Mouse (Mus musculus) hindbrain, embryonic 11.5 days (tissue): ENCODE measurements around the gene Ctdsp1. TPM values are rescaled to one million over a fixed set of nuclear protein-coding genes. Genes with fewer than 3 reads are reported as not detected.

Experiments
- ATAC-seq: fragments of 200-750 bp; cut with Nextera tagmentation; 2 replicates; pipeline ENCODE4 v1.8.0; 2017; ENCODE audit warnings: mild to moderate bottlenecking, moderate TSS enrichment, moderate library complexity; ENCODE audit not compliant: low FRiP score
- DNase-seq: peaks from one replicate; pipeline ENCODE4 v3.0.0-alpha.2; 2015; ENCODE audit warnings: low spot score
- H3K27ac ChIP-seq: fragments of 300-500 bp; sonication (generic); 2 replicates; pipeline ENCODE4 v1.5.1; 2014; ENCODE audit warnings: mild to moderate bottlenecking, low read depth, low read length
- H3K27me3 ChIP-seq: fragments of 300-500 bp; sonication (generic); 2 replicates; pipeline ENCODE4 v1.6.1; 2014; ENCODE audit warnings: mild to moderate bottlenecking, low read length, moderate library complexity, mixed read lengths; ENCODE audit not compliant: control insufficient read depth, insufficient read depth
- H3K36me3 ChIP-seq: fragments of 300-500 bp; sonication (generic); 2 replicates; pipeline ENCODE4 v1.6.1; 2014; ENCODE audit warnings: mild to moderate bottlenecking, low read length, moderate library complexity, mixed read lengths; ENCODE audit not compliant: control insufficient read depth, insufficient read depth
- H3K4me1 ChIP-seq: fragments of 300-500 bp; sonication (generic); replicated peaks from 2 replicates; pipeline ENCODE4 v1.6.1; 2014; ENCODE audit warnings: low read length, mixed read lengths; ENCODE audit not compliant: control insufficient read depth, insufficient read depth
- H3K4me2 ChIP-seq: fragments of 300-500 bp; sonication (generic); replicated peaks from 2 replicates; pipeline ENCODE4 v1.6.1; 2014; ENCODE audit warnings: mild to moderate bottlenecking, low read depth, low read length
- H3K4me3 ChIP-seq: fragments of 300-500 bp; sonication (generic); 2 replicates; pipeline ENCODE4 v1.5.1; 2014; ENCODE audit warnings: low read depth, low read length
- H3K9ac ChIP-seq: fragments of 300-500 bp; sonication (generic); 2 replicates; pipeline ENCODE4 v1.6.1; 2014; ENCODE audit warnings: low read depth, low read length
- H3K9me3 ChIP-seq: fragments of 300-500 bp; sonication (generic); 2 replicates; pipeline ENCODE4 v1.6.1; 2016; ENCODE audit warnings: low read length; ENCODE audit not compliant: control insufficient read depth
- WGBS: fragments of 180-500 bp; shearing (Covaris S2); extraction: QIAGEN DNeasy Blood & Tissue Kit; methylation state at CpG from one replicate; pipeline ENCODE4 v1.1.7; 2014; 5-methylcytosine and 5-hydroxymethylcytosine counted together
- polyA plus RNA-seq: library from polyadenylated mRNA; unstranded; fragments of >200 nt; fragmentation: Nextera tagmentation; extraction: Ambion mirVana; gene quantifications from 2 replicates; pipeline ENCODE4 v1.2.1, GENCODE M21; 2014

The Ctdsp1 gene
- 36.3 and 42.0 TPM in 2 replicates for polyA plus RNA-seq

DNA sequence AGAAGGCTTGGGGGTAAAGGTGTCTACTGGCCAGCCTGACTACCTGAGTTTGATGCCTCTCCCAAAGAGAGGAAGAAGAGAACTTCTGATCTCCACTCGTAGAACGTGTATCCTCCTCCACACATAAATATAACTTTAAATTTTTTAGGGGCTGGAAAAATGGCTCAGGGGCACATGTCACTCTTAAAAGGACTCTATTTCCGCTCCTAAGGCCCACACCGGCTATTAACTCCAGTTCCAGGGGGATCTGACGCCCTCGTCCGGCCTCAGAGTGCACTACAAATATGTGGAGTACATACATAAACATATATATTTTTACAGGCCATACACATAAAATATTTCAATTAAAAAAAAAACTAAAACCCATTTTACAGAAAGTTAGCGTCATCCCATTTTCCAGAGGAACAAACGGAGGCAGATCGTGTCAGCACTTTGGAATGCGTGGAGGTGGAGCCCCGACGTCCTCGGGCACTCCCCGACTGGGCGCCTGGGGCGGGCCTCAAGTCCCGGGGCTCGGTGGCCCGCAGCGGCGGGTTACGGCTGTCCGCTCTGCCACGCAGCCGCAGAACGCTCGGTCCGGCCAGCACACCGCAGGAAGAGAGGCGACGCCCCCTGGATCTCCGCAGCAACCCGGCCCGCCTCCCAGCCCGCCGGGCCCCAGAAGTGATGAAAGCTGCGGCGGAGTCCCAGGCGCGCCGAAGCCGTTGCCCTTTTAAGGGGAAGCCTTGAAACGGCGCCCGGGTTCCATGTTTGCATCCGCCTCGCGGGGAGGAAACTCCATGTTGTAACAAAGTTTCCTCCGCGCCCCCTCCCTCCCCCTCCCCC is at the start of gene Ctdsp1:
Ctdsp1 (plus strand) TSS at position 586 of the 825 bp plus-strand sequence.
- Histone ChIP-seq H3K36me3 (peaks cover 2% of the 10 kb centered on the region; the same call in 1 of the 2 replicates), H3K4me3 (peak within 1 kb of the TSS; percentile 91), H3K4me1 (peaks cover 6% of the 10 kb centered on the region), H3K9ac (peak within 1 kb of the TSS; percentile 88), H3K4me2 (peak within 1 kb of the TSS; percentile 97), H3K27me3 (no peaks in the 10 kb centered on the region; the same call in 1 of the 2 replicates), H3K9me3 (no peaks in the 10 kb centered on the region), H3K27ac (peak within 1 kb of the TSS; percentile 88)
- DNase-seq (peak; percentile 97), ATAC-seq (peak; percentile 78)
- WGBS: 2% methylated on average over 38 of the region's 51 CpGs

DNA sequence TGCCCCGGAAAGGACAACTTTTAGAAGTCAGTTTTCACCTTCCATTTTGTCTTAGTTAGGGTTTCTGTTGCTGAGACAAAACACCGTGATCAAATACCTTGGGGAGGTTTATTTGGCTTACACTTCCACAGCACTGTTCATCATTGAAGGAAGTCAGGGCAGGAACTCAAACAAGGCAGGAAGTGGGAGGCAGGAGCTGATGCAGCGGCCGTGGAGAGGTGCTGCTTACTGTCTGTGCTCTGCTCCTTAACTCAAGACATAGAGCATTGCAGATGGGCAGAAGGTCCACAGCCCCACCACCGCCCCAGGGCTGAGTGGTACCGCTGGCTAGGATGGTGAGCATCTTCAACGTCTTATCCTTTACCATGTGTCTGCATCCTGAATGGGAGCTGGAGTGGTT is 49.4 kb upstream of the Ctdsp1 start:
- H3K4me3 ChIP-seq: no peak overlapping the region
- H3K27ac ChIP-seq: no peak overlapping the region
- no peaks in the 10 kb centered on the region for H3K9me3 ChIP-seq
- H3K27me3 ChIP-seq: no peaks in the 10 kb centered on the region
- H3K4me1 ChIP-seq: no peaks in the 10 kb centered on the region
- H3K4me2 ChIP-seq: no peak overlapping the region
- H3K36me3 ChIP-seq: no peaks in the 10 kb centered on the region
- ATAC-seq (no peak), DNase-seq (no peak)
- no peak overlapping the region for H3K9ac ChIP-seq
- 89% methylated on average over 7 of the region's 7 CpGs for WGBS

DNA sequence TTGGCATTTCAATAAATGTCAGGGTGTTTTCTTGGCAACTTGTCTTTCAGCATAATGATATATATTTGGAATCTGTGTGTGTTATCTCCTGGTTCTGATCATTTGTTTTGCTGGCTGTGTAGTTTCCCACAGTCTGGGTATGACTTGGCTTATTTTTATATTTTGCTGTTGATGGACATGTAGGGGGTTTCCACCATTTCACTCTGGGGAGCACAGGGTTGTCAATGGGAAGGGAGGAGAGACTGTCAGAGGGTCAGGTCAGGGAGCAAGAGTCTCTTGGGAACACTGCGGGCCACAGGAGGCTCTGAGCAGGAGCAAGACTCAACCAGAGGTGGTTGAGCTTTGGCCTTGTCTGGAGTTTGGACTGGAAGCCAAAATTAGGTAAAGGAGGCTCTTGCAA is 49.0 kb upstream of the Ctdsp1 start:
- ATAC-seq (no peak), DNase-seq (no peak)
- no peak overlapping the region for H3K4me2 ChIP-seq
- H3K4me1 ChIP-seq: no peaks in the 10 kb centered on the region
- no peak overlapping the region for H3K27ac ChIP-seq
- 92% methylated on average over 1 of the region's 1 CpGs for WGBS
- no peaks in the 10 kb centered on the region for H3K27me3 ChIP-seq
- H3K4me3 ChIP-seq: no peak overlapping the region
- no peaks in the 10 kb centered on the region for H3K36me3 ChIP-seq
- H3K9ac ChIP-seq: no peak overlapping the region
- H3K9me3 ChIP-seq: no peaks in the 10 kb centered on the region

GRCm38 (mm10) chr1:74343161-74343560 is 48.1 kb upstream of the Ctdsp1 start:
- no peaks in the 10 kb centered on the region for H3K36me3 ChIP-seq
- WGBS: 54% methylated on average over 5 of the region's 5 CpGs
- H3K27ac ChIP-seq: no peak overlapping the region
- no peaks in the 10 kb centered on the region for H3K27me3 ChIP-seq
- no peak overlapping the region for H3K4me2 ChIP-seq
- no peak for ATAC-seq
- no peak overlapping the region for H3K4me3 ChIP-seq
- H3K9me3 ChIP-seq: no peaks in the 10 kb centered on the region
- DNase-seq: no peak
- H3K4me1 ChIP-seq: no peaks in the 10 kb centered on the region
- H3K9ac ChIP-seq: no peak overlapping the region

DNA sequence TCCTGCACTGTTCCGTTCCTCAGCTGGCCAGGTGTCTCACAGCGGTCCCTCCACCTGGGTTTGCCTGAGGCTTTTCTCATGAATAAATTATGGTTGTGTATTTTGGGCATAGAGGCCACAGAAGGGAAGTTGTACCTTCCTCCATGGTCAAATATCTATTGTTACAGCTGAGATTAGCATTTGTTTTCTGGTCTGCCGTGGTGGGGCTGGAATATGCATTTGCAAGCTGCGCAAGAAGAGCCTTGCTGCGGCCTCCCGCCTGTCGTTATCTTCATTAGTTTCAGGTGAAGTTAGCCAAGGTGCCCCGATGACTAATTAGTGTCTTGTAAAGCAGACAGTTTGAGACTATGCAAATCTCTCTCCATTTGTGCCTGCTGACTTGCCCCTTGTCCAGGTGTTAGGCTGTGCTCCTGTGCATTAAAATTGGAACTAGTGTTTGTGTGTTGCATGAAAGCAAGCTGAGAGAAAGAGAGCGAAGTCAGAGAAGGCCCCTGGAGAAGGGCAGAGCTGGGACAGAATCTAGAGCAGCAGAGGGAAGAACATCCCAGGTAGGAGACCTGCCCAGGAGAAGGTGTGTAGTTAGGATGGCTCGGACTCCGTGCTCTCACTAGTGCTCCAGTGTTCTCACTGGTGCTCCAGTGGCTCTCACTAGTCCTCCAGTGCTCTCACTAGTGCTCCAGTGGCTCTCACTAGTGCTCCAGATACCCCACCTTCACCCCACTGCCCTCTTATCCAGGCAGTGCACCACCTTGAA is 47.0 kb upstream of the Ctdsp1 start:
- no peak for DNase-seq
- Histone ChIP-seq H3K4me3 (no peak overlapping the region), H3K9ac (no peak overlapping the region), H3K9me3 (no peaks in the 10 kb centered on the region), H3K4me1 (no peaks in the 10 kb centered on the region), H3K27ac (no peak overlapping the region), H3K27me3 (no peaks in the 10 kb centered on the region), H3K4me2 (no peak overlapping the region), H3K36me3 (no peaks in the 10 kb centered on the region)
- no peak for ATAC-seq
- WGBS: 78% methylated on average over 11 of the region's 11 CpGs

GRCm38 (mm10) chr1:74351185-74351769 is 40.0 kb upstream of the Ctdsp1 start:
- WGBS: 91% methylated on average over 13 of the region's 13 CpGs
- H3K4me3 ChIP-seq: no peak overlapping the region
- H3K27me3 ChIP-seq: no peaks in the 10 kb centered on the region
- H3K4me2 ChIP-seq: no peak overlapping the region
- no peaks in the 10 kb centered on the region for H3K4me1 ChIP-seq
- no peak overlapping the region for H3K9ac ChIP-seq
- H3K27ac ChIP-seq: no peak overlapping the region
- DNase-seq (no peak), ATAC-seq (no peak)
- H3K9me3 ChIP-seq: no peaks in the 10 kb centered on the region
- no peaks in the 10 kb centered on the region for H3K36me3 ChIP-seq

GRCm38 (mm10) chr1:74352532-74353096 is 38.7 kb upstream of the Ctdsp1 start:
- H3K4me3 ChIP-seq: no peak overlapping the region
- no peaks in the 10 kb centered on the region for H3K36me3 ChIP-seq
- no peak overlapping the region for H3K9ac ChIP-seq
- H3K27ac ChIP-seq: no peak overlapping the region
- ATAC-seq: no peak
- no peaks in the 10 kb centered on the region for H3K9me3 ChIP-seq
- no peaks in the 10 kb centered on the region for H3K27me3 ChIP-seq
- DNase-seq: no peak
- no peak overlapping the region for H3K4me2 ChIP-seq
- no peaks in the 10 kb centered on the region for H3K4me1 ChIP-seq
- WGBS: 72% methylated on average over 5 of the region's 5 CpGs

- no peak for DNase-seq
- Histone ChIP-seq H3K4me2 (no peak overlapping the region), H3K9ac (no peak overlapping the region), H3K27ac (no peak overlapping the region), H3K36me3 (no peaks in the 10 kb centered on the region), H3K27me3 (no peaks in the 10 kb centered on the region), H3K4me1 (no peaks in the 10 kb centered on the region), H3K9me3 (no peaks in the 10 kb centered on the region), H3K4me3 (no peak overlapping the region)
- ATAC-seq: no peak
- WGBS: 94% methylated on average over 9 of the region's 9 CpGs
Observed at GRCm38 (mm10) chr1:74353453-74354229, 37.7 kb upstream of the Ctdsp1 start.
